Mouse (Mus musculus): ENCODE data around the gene Rbck1. TPM values are rescaled to one million over a fixed set of nuclear protein-coding genes. Genes with fewer than 3 reads are reported as not detected.
"Not testable (repeated sequence)": the region's sequence is repeated elsewhere in the genome, so short reads cannot be mapped to it uniquely, and the experiment has no call there.

Gene Rbck1
- total RNA-seq, 4 experiments from 2014 or later: 105 to 110 (median 105) TPM

- DNase-seq (ENCODE audit: low spot score in 2 of 2): no peak
Observed at GRCm38 (mm10) chr2:152303781-152304180, 28.7 kb downstream of the Rbck1 start.

GRCm38 (mm10) chr2:152302862-152303261 lies 29.6 kb downstream of the Rbck1 start:
- DNase-seq (ENCODE audit: low spot score in 2 of 2): peak in 1 of 2 experiments; percentile 46

GRCm38 (mm10) chr2:152294541-152294940 lies 37.9 kb downstream of the Rbck1 start:
- no peak for DNase-seq (ENCODE audit: low spot score in 2 of 2)

GRCm38 (mm10) chr2:152293727-152294475 lies 38.6 kb downstream of the Rbck1 start, which contains the start of gene Tbc1d20:
Gene Tbc1d20 (plus strand): TSS chr2:152293828.
- peak; percentile 75 to 88 for DNase-seq (ENCODE audit: low spot score in 2 of 2)

- no peak for DNase-seq (ENCODE audit: low spot score in 2 of 2)
Observed at GRCm38 (mm10) chr2:152293179-152293726, 39.2 kb downstream of the Rbck1 start.

- DNase-seq (ENCODE audit: low spot score in 2 of 2): no peak
Observed at GRCm38 (mm10) chr2:152292475-152292874, 40.0 kb downstream of the Rbck1 start.

- DNase-seq (ENCODE audit: low spot score in 2 of 2): not testable (repeated sequence)
Observed at GRCm38 (mm10) chr2:152289623-152290022, 42.8 kb downstream of the Rbck1 start.

- DNase-seq (ENCODE audit: low spot score in 2 of 2): no peak
Observed at GRCm38 (mm10) chr2:152288046-152288445, 44.4 kb downstream of the Rbck1 start.

GRCm38 (mm10) chr2:152287560-152287959 lies 44.9 kb downstream of the Rbck1 start:
- DNase-seq (ENCODE audit: low spot score in 2 of 2): no peak

GRCm38 (mm10) chr2:152281407-152281806 lies 51.0 kb downstream of the Rbck1 start:
- no peak for DNase-seq (ENCODE audit: low spot score in 2 of 2)

GRCm38 (mm10) chr2:152273639-152274038 lies 58.8 kb downstream of the Rbck1 start:
- no peak for DNase-seq (ENCODE audit: low spot score in 2 of 2)

Other genes starting within 250 kb of the Rbck1 start
- 100 to 1,000 TPM in 1 of 4 experiments, 10 to 100 TPM in 3; 84.6 to 103 (median 91.5) TPM for gene Srxn1, start 227.1 kb downstream of the Rbck1 start, total RNA-seq (2022)
- 1 to 10 TPM in 2 of 4 experiments, under 1 TPM in 2; 0.91 to 1.5 (median 1.0) TPM for gene Tcf15, start 189.1 kb downstream of the Rbck1 start, total RNA-seq (2022)
- 100 to 1,000 TPM in 3 of 4 experiments, 10 to 100 TPM in 1; 95.7 to 112 (median 101) TPM for gene Csnk2a1, start 105.8 kb downstream of the Rbck1 start, total RNA-seq (2022)
- 10 to 100 TPM; 52.5 to 56.3 (median 55.9) TPM for gene Tbc1d20, start 38.8 kb downstream of the Rbck1 start, total RNA-seq (2022)
- gene Trib3, start 11.4 kb upstream of the Rbck1 start, total RNA-seq (2022): 1 to 10 TPM in 3 of 4 experiments, under 1 TPM in 1; 0.84 to 2.1 (median 1.5) TPM
- 100 to 1,000 TPM; 112 to 125 (median 120) TPM for gene Nrsn2, start 44.0 kb upstream of the Rbck1 start, total RNA-seq (2022)
- gene Sox12, start 65.4 kb upstream of the Rbck1 start, total RNA-seq (2022): 10 to 100 TPM; 12.9 to 15.4 (median 14.3) TPM
- gene Zcchc3, start 82.4 kb upstream of the Rbck1 start, total RNA-seq (2022): 10 to 100 TPM in 3 of 4 experiments, 1 to 10 TPM in 1; 9.6 to 11.2 (median 10.9) TPM
- 1 to 10 TPM; 2.0 to 3.7 (median 2.7) TPM for gene 6820408C15Rik, start 82.9 kb upstream of the Rbck1 start, total RNA-seq (2022)
- gene Defb23, start 132.0 kb upstream of the Rbck1 start, total RNA-seq (2022): not detected
- gene Defb20, start 144.4 kb upstream of the Rbck1 start, total RNA-seq (2022): not detected
- gene Defb22, start 157.5 kb upstream of the Rbck1 start, total RNA-seq (2022): not detected
- not detected for gene Defb26, start 179.0 kb upstream of the Rbck1 start, total RNA-seq (2022)
- not detected for gene Defb28, start 185.6 kb upstream of the Rbck1 start, total RNA-seq (2022)
- gene Defb29, start 207.4 kb upstream of the Rbck1 start, total RNA-seq (2022): not detected
- not detected for gene Gm17416, start 236.7 kb upstream of the Rbck1 start, total RNA-seq (2022)
- not detected for gene Defb21, start 240.1 kb upstream of the Rbck1 start, total RNA-seq (2022)
- gene Defb19, start 247.7 kb upstream of the Rbck1 start, total RNA-seq (2022): not detected

Data from left cerebral cortex, adult 8-10 months (tissue).